Mouse (Mus musculus) layer of hippocampus, adult 2 months (tissue): ENCODE measurements at regions not wholly inside any gene's neighbourhood (a gene's known extent, or its start where the extent isn't known, plus 50 kb on each side); places are given as distances from the start of the nearest gene placed in this dataset.
A peak's percentile ranks its signal among the peaks of the same experiment; 100 is the strongest.

ENCODE experiments used
- DNase-seq, 2 experiments: peaks; one replicate each; pipeline ENCODE4 v3.0.0; 2022; ENCODE audit warnings: low spot score in 2 of 2
- H3K27ac ChIP-seq: fragments of 200-600 bp; 2 replicates; pipeline ENCODE4 v1.8.1; 2022
- H3K4me3 ChIP-seq: fragments of 200-600 bp; 2 replicates; pipeline ENCODE4 v1.8.1; 2022; ENCODE audit warnings: mild to moderate bottlenecking
- CTCF ChIP-seq: fragments of 200-600 bp; conservative IDR thresholded peaks from 2 replicates; pipeline ENCODE4 v1.8.1; 2022; ENCODE audit warnings: antibody characterized with exemption, mild to moderate bottlenecking, moderate library complexity

DNA sequence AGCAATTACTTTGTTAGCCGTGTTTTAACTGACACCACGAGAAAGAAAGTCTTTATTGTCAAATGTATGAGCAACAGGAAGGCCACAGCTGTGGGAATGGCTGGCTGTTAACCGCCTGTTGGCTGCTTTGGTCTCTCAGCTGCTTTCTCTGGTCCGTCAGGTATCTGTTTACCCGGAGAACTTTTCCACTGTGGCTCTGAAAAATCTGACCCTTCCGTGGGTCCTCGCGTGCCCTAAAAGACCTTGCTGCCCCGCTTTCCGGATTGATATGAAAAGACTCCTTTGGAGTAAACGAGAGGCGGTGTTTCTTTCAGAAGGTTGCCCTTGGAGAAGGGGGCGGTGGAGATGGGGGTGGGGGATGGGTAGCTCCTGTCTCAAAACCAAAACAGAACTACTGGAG is 75.9 kb downstream of the Sox14 start:
- peak overlapping the region; percentile 42 for H3K4me3 ChIP-seq
- H3K27ac ChIP-seq = peak overlapping the region; percentile 59; the same call in 1 of the 2 replicates
- DNase-seq = no peak
- no peak for TF ChIP-seq CTCF

DNA sequence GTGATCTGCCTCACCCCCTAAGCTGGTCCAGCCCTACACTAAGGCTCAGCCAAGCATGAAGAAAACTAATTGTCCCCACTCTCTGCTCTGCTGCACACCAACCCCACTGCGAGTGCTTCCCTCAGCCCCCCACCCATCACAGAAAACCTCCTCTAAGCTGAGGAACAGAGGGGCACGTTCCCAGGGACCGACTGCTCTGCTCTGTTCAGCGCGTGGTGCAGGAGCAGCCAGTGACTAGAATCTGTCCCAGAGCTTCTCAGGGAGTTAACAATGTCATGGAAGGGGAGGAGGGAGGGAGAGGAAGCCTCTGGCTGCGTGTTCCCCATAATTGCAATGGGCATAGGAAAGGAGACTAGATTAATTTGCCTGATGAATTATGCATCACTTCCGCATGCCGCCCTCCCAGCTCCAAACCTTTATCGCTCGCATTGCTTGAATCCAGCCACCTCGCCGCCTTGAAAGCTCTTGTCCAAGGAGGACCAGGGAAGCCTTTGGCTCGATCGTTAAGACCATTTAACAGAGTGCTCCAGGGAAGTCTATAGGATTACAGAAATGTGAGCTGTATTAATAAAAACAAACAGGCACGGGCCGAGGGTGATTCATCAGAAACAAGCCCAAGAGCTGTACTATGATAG is 76.5 kb downstream of the Sox14 start:
- peak overlapping the region; percentile 42 for H3K4me3 ChIP-seq
- peak overlapping the region; percentile 59; the same call in 1 of the 2 replicates for H3K27ac ChIP-seq
- no peak for DNase-seq
- no peak for TF ChIP-seq CTCF

DNA sequence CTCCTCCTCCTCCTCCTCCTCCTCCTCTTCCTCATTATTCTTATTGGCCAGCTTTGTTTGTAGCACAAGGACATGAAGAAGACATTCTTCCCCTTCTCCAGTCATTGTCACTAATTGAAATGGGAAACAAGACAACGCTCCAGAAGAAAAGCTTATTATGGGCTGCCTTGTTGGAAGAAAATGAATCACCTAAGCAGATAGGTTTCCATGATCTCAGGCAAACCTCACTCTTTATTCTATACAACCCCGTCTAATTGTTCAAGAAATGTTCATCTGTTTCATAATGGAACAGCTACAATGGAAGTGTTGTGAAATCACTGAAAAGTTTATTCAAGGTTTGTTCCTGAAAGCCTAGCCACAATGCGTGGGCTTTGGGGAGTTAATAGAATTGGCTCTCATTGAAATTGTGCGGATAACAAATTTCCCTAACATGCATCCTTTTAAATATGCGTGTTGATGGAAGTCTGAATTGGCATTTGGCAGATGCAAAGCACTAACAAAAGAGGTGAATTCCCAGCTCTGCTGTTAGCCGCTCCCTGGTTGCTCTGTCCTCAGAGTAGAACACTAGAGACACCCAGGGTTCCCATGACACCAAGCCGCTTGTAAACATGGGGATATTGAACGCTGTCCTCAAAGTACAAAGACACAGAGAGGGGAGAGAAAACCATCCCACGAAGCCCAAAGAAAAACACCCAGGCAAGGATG is 78.8 kb downstream of the Sox14 start:
- no peak for DNase-seq
- H3K4me3 ChIP-seq = no peak overlapping the region
- no peak for TF ChIP-seq CTCF
- no peak overlapping the region for H3K27ac ChIP-seq

DNA sequence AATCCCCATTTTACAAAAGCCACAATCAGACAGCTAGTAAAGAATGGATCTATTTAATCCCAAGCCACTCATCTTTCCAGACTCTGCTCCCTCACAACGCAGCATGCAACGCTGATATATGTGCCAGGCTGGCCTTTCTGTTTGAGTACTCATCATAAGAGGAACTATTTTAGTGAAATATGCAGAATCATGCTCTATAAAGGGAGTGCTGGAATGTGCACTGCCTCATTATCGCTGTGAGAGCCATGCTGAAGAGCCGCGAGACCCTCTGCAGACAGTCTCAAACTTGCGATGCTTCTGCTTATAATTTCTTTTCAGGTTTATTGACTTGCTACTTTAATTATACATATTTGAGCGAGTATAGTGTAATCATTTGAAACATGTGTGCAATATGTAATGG is 75.6 kb upstream of the Cldn18 start:
- TF ChIP-seq CTCF = no peak
- no peak overlapping the region for H3K4me3 ChIP-seq
- no peak overlapping the region for H3K27ac ChIP-seq
- DNase-seq = no peak

DNA sequence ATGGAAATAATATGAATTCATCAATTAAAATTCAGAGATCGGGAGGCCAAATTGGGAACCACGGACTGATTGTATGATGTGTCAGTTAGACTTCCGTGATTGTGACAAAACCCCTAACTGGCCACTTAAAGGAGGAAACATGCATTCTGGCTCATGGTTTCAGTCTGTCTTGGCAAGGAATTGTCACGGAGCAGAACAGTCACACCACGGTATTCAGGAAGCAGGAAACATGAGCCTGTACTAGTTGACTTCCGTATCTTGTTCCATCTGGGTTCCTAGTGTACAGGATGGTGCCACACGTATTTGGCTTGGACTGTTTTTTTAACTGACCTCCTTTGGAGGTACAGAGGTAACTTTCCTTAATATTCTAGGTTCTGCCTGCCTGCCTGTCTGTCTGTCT is 69.8 kb upstream of the Cldn18 start:
- no peak overlapping the region for H3K4me3 ChIP-seq
- no peak for DNase-seq
- H3K27ac ChIP-seq = no peak overlapping the region
- no peak for TF ChIP-seq CTCF

DNA sequence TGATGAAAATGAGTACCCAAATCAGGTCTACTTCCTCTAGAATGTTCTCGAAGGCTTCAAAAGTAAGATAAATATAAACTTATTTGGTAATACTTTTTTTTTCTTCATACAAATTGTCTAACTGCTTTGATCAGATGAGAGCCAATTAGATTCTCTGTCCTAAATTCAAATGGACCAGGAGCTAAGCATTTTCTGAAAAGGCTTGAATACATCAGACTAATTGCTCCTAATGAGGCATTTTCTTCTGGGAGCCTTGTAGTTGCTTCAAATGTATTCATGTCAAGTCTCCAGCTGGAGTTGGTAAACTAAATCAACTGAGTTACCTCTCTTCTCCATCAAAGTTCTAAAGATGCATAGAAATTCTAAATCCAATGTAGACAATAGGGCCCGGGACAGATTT is 66.1 kb upstream of the Cldn18 start:
- TF ChIP-seq CTCF = no peak
- no peak for DNase-seq
- Histone ChIP-seq H3K4me3 (no peak overlapping the region), H3K27ac (peak overlapping the region; percentile 1; the same call in 1 of the 2 replicates)

DNA sequence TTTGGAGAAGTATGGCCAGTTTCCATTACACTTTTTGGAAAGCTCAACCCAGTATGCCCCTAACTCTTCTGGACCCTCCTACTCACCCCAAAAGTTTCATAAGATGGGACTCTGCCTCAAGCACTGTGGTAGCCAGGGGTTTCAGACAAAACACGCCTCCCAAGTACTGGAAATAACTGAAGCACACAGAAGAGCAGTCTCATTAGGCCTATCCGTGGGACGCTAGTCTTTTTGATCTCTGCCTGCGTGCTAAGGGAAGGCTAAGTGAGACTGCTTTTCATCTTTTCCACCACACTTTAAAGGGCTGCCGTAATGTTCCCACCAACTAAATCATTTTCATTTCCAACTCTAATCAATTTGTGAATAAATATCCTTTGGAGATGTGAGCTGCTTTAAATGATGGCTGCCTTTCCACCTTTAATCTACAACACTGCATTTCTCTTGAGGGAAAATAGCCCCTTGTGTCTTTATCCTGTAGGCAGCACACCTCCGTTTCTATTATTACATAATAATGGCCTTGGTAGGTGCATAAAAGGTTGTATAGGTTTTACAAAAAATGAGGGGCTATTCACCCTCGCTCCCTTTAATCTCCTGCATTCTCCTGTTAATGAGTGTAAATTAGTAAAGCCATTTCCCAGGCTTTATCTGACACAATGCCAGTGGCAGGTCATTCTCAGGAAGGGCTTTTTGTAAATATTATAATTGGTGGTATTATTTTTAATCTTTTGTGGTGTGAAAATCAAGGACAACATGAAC is 65.5 kb upstream of the Cldn18 start:
- no peak overlapping the region for H3K4me3 ChIP-seq
- no peak for DNase-seq
- no peak for TF ChIP-seq CTCF
- H3K27ac ChIP-seq = 0 out of 2 replicates have a peak overlapping the region, but pooled peaks have one; percentile 29

DNA sequence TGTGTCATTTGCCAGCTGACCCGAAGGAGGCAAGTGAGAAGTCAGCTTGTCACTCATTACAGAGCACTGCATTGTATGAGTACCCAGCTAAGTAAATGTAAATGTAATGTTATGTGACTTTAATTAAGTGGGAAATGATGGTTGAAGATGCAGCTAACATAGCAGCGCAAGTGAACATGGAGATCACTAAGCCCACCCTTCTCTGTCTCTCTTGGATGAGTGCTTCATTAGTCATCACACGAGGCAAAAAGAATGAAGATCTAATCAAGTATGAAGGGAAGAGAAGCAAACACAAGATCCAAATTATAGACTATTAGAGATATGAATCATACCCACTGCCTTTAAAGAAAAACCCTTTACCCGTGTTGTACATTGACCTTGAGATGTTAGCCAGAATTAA is 61.8 kb upstream of the Cldn18 start:
- Histone ChIP-seq H3K27ac (no peak overlapping the region), H3K4me3 (no peak overlapping the region)
- no peak for TF ChIP-seq CTCF
- no peak for DNase-seq

DNA sequence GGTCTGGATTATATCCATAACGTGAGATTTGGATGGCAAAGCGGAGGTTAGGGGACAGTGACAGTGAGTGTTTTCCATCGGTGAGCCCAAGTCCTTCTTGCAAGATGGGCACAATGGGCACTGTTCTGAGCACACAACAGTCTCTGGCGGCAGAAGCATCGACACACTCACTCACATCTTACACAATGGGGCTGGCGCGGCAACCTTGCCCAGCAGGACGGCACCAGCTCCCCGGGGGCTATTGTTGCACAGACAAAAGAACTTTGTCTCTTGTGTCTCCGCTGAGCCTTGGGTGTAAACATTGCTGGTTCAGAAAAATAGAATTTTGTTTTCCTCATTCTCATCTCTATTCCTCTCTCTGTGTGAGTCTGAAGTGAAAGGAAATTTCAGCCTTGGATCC is 53.6 kb upstream of the Cldn18 start:
- Histone ChIP-seq H3K27ac (peak overlapping the region; percentile 54; the same call in 1 of the 2 replicates), H3K4me3 (no peak overlapping the region)
- TF ChIP-seq CTCF = no peak
- DNase-seq = peak; percentile 23 to 36
